ENCODE assay signal across 8 mouse cellular contexts in genomic region chr17:17004632-17005265, GRCm38 (mm10). TPM values are rescaled to one million over a fixed set of nuclear protein-coding genes. Genes with fewer than 3 reads are reported as not detected.
DNase-seq lines count a peak whose midpoint lies in the region; ATAC-seq and TF ChIP-seq lines count a peak whose summit lies in the region.
"Not testable (repeated sequence)": the region's sequence is repeated elsewhere in the genome, so short reads cannot be mapped to it uniquely, and the experiment has no call there.

No protein-coding gene starts in this region.

- H3K9me3 ChIP-seq in kidney, embryonic 14.5 days (ENCODE audit: control insufficient read depth, low read length); limb, embryonic 15.5 days: not testable (repeated sequence)

- peak overlapping the region; percentile 22 for H3K27ac ChIP-seq in bone marrow macrophage, adult 2 months (ENCODE audit: insufficient read depth, low read depth, low read length)
- not testable (repeated sequence) for H3K27ac ChIP-seq in embryonic fibroblast, embryonic 13.5 days (ENCODE audit: insufficient read depth, low read length); kidney, embryonic 14.5 days (ENCODE audit: low read depth, low read length)
- H3K27ac ChIP-seq in limb, embryonic 15.5 days: peak overlapping the region; percentile 43; the same call in 1 of the 2 replicates

- peak; percentile 99 for DNase-seq in A20 (ENCODE audit: low read depth, low spot score)
- peak; percentile 93 to 94 for DNase-seq in heart, adult 9 months (ENCODE audit: low spot score in 2 of 2)
- peak; percentile 60 to 74 for DNase-seq in monocyte, adult 2 months (ENCODE audit: low read depth in 1 of 2, low spot score in 2 of 2)
- DNase-seq in spleen, postnatal 36 days (ENCODE audit: low spot score in 2 of 2): peak; percentile 86 to 88

- H3K4me1 ChIP-seq in bone marrow macrophage, adult 2 months (ENCODE audit: control insufficient read depth, insufficient read depth, low read length); embryonic fibroblast, embryonic 13.5 days (ENCODE audit: control insufficient read depth, insufficient read depth, low read length); kidney, embryonic 14.5 days (ENCODE audit: control insufficient read depth, insufficient read depth, low read length); limb, embryonic 15.5 days: not testable (repeated sequence)

- H3K4me2 ChIP-seq in kidney, embryonic 14.5 days (replicated peaks; ENCODE audit: low read depth, low read length): peak overlapping the region; percentile 46; the same call in 1 of the 2 replicates
- H3K4me2 ChIP-seq in limb, embryonic 15.5 days: peak overlapping the region; percentile 44

- H3K9ac ChIP-seq in kidney, embryonic 14.5 days (ENCODE audit: low read depth, low read length): peak overlapping the region; percentile 55
- peak overlapping the region; percentile 20; the same call in 1 of the 2 replicates for H3K9ac ChIP-seq in limb, embryonic 15.5 days

- not testable (repeated sequence) for TF ChIP-seq CTCF in bone marrow macrophage, adult 2 months (IDR thresholded peaks at IDR 0.05; ENCODE audit: low read depth, low read length); embryonic fibroblast, embryonic 13.5 days (IDR thresholded peaks at IDR 0.05; ENCODE audit: borderline replicate concordance, insufficient read depth, low read length)

- WGBS in kidney, embryonic 14.5 days: 3% methylated on average over 16 of the region's 16 CpGs
- WGBS in limb, embryonic 15.5 days: 2% methylated on average over 16 of the region's 16 CpGs

- not testable (repeated sequence) for TF ChIP-seq POLR2A in bone marrow macrophage, adult 2 months (IDR thresholded peaks at IDR 0.05; ENCODE audit: borderline replicate concordance, low read depth, low read length); embryonic fibroblast, embryonic 13.5 days (IDR thresholded peaks at IDR 0.05; ENCODE audit: low read depth, low read length)

- H3K27me3 ChIP-seq in kidney, embryonic 14.5 days (ENCODE audit: control insufficient read depth, insufficient read depth, low read length); limb, embryonic 15.5 days: not testable (repeated sequence)

- H3K4me3 ChIP-seq in bone marrow macrophage, adult 2 months (ENCODE audit: insufficient read depth, low read length): peak overlapping the region; percentile 73
- H3K4me3 ChIP-seq in embryonic fibroblast, embryonic 13.5 days (ENCODE audit: insufficient read depth, low read length): peak overlapping the region; percentile 93
- H3K4me3 ChIP-seq in kidney, embryonic 14.5 days (ENCODE audit: low read length): peak overlapping the region; percentile 53
- H3K4me3 ChIP-seq in limb, embryonic 15.5 days: peak overlapping the region; percentile 50

- H3K36me3 ChIP-seq in kidney, embryonic 14.5 days (ENCODE audit: control insufficient read depth, insufficient read depth, low read length); limb, embryonic 15.5 days: not testable (repeated sequence)

- peak; percentile 100 for ATAC-seq in kidney, embryonic 14.5 days (ENCODE audit: low FRiP score, low TSS enrichment)
- peak; percentile 99 for ATAC-seq in limb, embryonic 15.5 days (ENCODE audit: insufficient number of reproducible peaks, low FRiP score, low TSS enrichment, low read depth)

RNA-seq across cellular contexts. Expression of gene Zfp960, which starts 59.2 kb away (rescaled TPM):
- polyA plus RNA-seq in bone marrow macrophage, adult 2 months (2012; ENCODE audit: insufficient read depth, insufficient read length, missing spikeins): 1.5 and 2.6 TPM in 2 replicates
- 4.4 and 9.3 TPM in 2 replicates for polyA plus RNA-seq in embryonic fibroblast, embryonic 13.5 days (2011; ENCODE audit: insufficient read length, low read depth, missing spikeins)
- polyA plus RNA-seq in kidney, embryonic 14.5 days (2014; fragmentation: Nextera tagmentation; extraction: Ambion mirVana): 7.5 and 7.8 TPM in 2 replicates
- 5.5 and 6.6 TPM in 2 replicates for polyA plus RNA-seq in limb, embryonic 15.5 days (2015; fragmentation: Nextera tagmentation; extraction: Ambion mirVana)
